Mouse (Mus musculus) neural tube, embryonic 12.5 days (tissue): ENCODE measurements around the gene Eif4a3. TPM values are rescaled to one million over a fixed set of nuclear protein-coding genes. Genes with fewer than 3 reads are reported as not detected.
A peak's percentile ranks its signal among the peaks of the same experiment; 100 is the strongest.
"Not testable (repeated sequence)": the region's sequence is repeated elsewhere in the genome, so short reads cannot be mapped to it uniquely, and the experiment has no call there.

Experiments
- ATAC-seq: fragments of 200-750 bp; cut with Nextera tagmentation; 2 replicates; pipeline ENCODE4 v1.8.0; 2017; ENCODE audit warnings: low read depth, mild to moderate bottlenecking, moderate TSS enrichment, moderate library complexity; ENCODE audit not compliant: low FRiP score
- H3K27ac ChIP-seq: fragments of 300-500 bp; sonication (generic); 2 replicates; pipeline ENCODE4 v1.5.1; 2016
- H3K27me3 ChIP-seq: fragments of 300-500 bp; sonication (generic); replicated peaks from 2 replicates; pipeline ENCODE4 v1.6.1; 2016; ENCODE audit warnings: mild to moderate bottlenecking
- H3K36me3 ChIP-seq: fragments of 300-500 bp; sonication (generic); 2 replicates; pipeline ENCODE4 v1.6.1; 2016; ENCODE audit warnings: mild to moderate bottlenecking
- H3K4me1 ChIP-seq: fragments of 300-500 bp; sonication (generic); 2 replicates; pipeline ENCODE4 v1.6.1; 2016
- H3K4me2 ChIP-seq: fragments of 300-500 bp; sonication (generic); replicated peaks from 2 replicates; pipeline ENCODE4 v1.6.1; 2016; ENCODE audit warnings: mild to moderate bottlenecking
- H3K4me3 ChIP-seq: fragments of 300-500 bp; sonication (generic); 2 replicates; pipeline ENCODE4 v1.5.1; 2016
- H3K9ac ChIP-seq: fragments of 300-500 bp; sonication (generic); 2 replicates; pipeline ENCODE4 v1.6.1; 2016; ENCODE audit warnings: mild to moderate bottlenecking
- H3K9me3 ChIP-seq: fragments of 300-500 bp; sonication (generic); 2 replicates; pipeline ENCODE4 v1.6.1; 2016; ENCODE audit warnings: mild to moderate bottlenecking
- WGBS: fragments of 180-500 bp; shearing (Covaris S2); methylation state at CpG from one replicate; pipeline ENCODE4 v1.1.7; 2016; 5-methylcytosine and 5-hydroxymethylcytosine counted together
- polyA plus RNA-seq: library from polyadenylated mRNA; unstranded; fragments of >200 nt; fragmentation: Nextera tagmentation; extraction: Ambion mirVana; gene quantifications from 2 replicates; pipeline ENCODE4 v1.2.1, GENCODE M21; 2016

Gene Eif4a3
- polyA plus RNA-seq, 1 experiment from 2014 or later = 311 TPM

DNA sequence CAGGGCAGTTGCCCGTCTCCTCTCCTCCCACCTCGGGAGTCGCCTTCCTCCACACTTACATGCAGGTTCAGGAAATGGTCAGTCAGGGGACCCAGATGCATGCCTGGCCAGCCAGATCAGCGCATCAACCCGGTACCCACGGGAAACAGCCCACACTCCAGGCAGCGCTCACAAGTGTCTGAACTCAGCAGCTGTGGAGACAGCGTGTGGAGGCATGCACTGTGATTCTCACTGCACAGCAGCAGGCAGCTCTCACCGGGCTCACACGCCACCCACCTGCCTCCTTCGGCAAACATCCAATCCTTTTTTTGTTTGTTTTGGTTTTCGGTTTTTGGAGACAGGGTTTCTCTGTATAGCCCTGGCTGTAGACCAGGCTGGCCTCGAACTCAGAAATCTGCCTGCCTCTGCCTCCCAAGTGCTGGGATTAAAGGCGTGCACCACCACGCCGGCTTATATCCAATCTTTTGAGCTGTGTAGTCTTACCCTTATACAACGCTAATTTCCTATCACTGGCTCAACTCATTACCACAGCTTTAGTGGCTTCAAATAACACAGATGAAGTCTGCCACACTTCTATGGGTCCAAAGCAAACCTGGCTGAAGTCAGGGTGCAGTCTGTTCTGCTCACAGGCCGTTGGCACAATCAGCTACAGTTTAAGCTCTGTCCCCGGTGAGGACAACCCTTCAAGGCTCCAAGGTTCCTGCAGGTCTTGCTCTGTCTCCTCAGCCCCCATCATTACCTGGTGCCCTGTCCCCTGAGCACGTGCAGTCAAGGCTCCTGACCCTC, 12.5 kb downstream of the Eif4a3 start:
- no peak for ATAC-seq
- 91% methylated on average over 20 of the region's 20 CpGs for WGBS
- no peak overlapping the region for H3K4me2 ChIP-seq
- H3K4me3 ChIP-seq = no peak overlapping the region
- H3K27ac ChIP-seq = no peak overlapping the region
- peaks cover 82% of the 10 kb centered on the region for H3K36me3 ChIP-seq
- H3K4me1 ChIP-seq = no peaks in the 10 kb centered on the region
- H3K9ac ChIP-seq = no peak overlapping the region
- no peaks in the 10 kb centered on the region for H3K27me3 ChIP-seq
- no peaks in the 10 kb centered on the region for H3K9me3 ChIP-seq

DNA sequence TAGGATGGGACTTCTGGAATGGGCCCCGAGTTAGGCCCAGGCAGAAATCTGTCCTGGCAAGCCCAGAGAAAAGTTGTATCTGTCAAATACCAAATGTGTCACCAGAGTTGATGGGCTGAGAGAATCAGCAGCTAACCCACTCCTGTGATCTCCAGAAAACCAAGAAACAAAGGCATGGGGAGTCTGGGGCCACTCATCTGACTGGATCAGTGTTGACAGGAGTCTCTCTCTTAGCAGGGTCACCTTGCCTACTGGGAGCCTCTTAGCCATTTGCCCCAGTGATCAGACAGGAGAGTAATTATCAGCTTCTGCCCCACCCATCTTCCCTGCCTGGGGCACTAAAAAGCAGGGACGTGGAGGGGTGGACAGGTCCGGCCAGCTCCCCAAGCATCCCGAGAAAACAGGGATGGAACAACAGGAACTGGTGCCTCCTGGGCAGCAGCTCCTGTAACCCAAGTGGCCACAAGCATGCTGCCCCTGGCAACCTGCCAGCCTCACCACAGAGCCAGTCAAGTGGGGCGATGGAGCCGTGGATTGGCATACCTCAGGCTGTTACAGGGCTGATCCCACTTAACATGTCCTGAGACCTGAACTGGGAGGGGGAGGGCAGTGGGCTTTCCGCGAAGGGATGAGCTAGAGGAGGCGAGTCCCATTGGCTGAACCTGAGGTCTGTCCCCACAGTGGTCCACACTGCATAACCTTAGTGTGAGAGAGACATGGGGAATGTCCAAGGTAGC, 13.9 kb downstream of the Eif4a3 start:
- H3K9ac ChIP-seq = no peak overlapping the region
- no peak overlapping the region for H3K27ac ChIP-seq
- H3K4me1 ChIP-seq = no peaks in the 10 kb centered on the region
- no peak overlapping the region for H3K4me3 ChIP-seq
- H3K27me3 ChIP-seq = no peaks in the 10 kb centered on the region
- ATAC-seq = 0 out of 2 replicates have a peak, but pooled peaks have one; percentile 37
- 68% methylated on average over 9 of the region's 9 CpGs for WGBS
- H3K9me3 ChIP-seq = no peaks in the 10 kb centered on the region
- no peak overlapping the region for H3K4me2 ChIP-seq
- H3K36me3 ChIP-seq = peaks cover 75% of the 10 kb centered on the region

DNA sequence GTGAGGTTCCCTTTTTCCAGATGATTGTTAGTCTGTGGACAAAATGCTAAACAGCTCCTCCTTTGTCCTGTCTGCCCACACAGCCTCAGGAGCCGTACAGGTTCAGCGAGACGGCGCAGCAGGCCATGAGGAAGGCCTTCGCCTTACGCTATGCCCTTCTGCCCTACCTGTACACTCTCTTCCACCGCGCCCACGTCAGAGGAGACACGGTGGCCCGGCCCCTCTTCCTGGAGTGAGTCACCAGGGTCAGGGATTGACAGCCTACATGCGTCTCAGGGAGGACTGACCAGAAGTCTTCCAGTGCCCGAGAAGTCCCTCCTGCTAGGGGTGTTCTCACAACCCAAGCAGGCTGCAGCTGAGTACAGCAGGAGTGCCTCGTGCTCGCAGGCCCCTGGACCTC, 18.9 kb downstream of the Eif4a3 start:
- H3K4me1 ChIP-seq = no peaks in the 10 kb centered on the region
- H3K9me3 ChIP-seq = no peaks in the 10 kb centered on the region
- no peak overlapping the region for H3K4me3 ChIP-seq
- H3K27ac ChIP-seq = no peak overlapping the region
- no peak overlapping the region for H3K4me2 ChIP-seq
- WGBS = 90% methylated on average over 15 of the region's 15 CpGs
- H3K27me3 ChIP-seq = no peaks in the 10 kb centered on the region
- peaks cover 44% of the 10 kb centered on the region for H3K36me3 ChIP-seq
- no peak overlapping the region for H3K9ac ChIP-seq
- no peak for ATAC-seq

DNA sequence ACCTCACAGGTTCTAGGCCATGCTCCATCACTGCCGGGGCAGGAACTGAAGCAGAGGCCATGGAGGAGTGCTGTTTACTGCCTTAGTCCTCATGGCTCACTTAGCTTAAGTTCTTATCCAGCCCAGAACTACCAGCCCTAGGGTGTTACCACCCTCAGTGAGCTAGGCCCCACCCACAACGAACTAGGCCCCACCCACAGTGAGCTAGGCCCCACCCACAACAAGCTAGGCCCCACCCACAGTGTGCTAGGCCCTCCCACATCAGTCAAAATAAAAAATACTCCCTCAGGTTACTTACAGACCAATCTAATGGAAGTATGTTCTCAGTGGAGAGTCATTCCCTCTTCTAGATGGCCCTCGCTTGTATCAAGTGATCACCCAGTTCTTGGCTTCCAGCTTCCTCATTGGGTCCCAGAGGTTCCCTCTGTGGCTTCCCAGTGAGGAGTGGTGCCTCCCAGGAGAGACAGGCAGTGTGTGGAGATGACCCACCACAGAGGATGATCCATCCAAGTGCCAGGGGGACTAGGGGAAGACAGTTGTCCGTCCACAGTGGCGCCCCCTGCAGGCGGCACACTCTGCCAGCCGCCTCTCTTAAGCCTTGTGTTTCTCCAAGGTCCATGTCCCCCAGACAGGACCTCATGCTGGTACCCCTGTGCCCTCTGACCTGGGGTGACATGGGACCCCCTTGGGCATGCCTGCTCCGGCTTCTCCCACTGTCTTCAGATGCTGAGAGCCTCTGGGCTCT, 26.5 kb downstream of the Eif4a3 start:
- Histone ChIP-seq H3K4me2 (no peak overlapping the region), H3K27ac (no peak overlapping the region), H3K36me3 (peaks cover 38% of the 10 kb centered on the region), H3K27me3 (no peaks in the 10 kb centered on the region), H3K9ac (no peak overlapping the region), H3K9me3 (no peaks in the 10 kb centered on the region), H3K4me1 (peaks cover 6% of the 10 kb centered on the region), H3K4me3 (no peak overlapping the region)
- no peak for ATAC-seq
- WGBS = 85% methylated on average over 8 of the region's 8 CpGs

DNA sequence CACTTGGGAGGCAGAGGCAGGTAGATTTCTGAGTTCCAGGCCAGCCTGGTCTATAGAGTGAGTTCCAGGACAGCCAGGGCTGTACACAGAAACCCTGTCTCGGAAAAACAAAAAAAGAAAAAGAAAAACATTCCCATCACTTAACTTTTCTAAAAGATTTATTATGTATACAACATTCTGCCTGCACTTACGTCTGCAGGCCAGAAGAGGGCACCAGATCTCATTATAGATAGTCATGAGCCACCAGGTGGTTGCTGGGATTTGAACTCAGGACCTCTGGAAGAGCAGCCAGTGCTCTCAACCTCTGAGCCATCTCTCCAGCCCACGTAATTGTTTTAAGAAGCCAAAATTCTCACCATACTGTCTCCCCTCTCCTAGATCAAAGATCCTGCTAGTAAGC, 27.4 kb downstream of the Eif4a3 start:
- not testable (repeated sequence) for H3K4me3 ChIP-seq, H3K27me3 ChIP-seq, ATAC-seq, H3K27ac ChIP-seq, H3K4me2 ChIP-seq, H3K9ac ChIP-seq, H3K9me3 ChIP-seq
- WGBS = 54% methylated on average over 3 of the region's 3 CpGs
- H3K4me1 ChIP-seq = peaks cover 11% of the 10 kb centered on the region
- H3K36me3 ChIP-seq = peaks cover 35% of the 10 kb centered on the region

DNA sequence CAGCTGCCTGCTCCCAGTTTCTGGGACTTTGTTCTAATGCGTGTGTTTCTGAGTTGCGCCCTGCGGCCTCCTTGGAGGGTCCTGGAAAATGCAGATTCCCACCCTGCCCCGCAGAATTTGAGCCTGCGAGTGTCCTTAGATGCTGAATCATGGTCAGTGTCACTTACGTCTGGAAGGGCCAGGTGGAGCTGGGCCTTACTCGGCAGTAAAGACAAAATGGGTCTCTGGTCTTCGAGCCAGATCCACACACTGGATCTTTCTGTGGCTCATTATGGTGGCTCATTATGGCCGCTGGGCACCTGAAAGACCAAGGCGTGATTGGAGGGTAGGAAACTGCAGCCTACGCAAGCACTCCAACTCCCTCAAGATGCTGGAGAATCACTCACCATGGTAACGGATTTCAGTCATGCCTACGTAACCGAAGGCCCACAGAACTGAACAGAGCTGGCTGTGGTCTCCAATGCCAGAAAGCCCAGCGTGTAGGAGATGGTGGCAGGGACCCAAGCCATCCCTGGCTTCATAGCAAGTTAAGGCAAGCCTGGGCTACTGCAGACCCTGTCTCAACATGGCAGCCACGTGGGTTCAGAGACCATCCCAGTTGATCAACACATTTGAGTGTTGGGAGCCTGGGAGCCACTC, 31.2 kb downstream of the Eif4a3 start:
- H3K27me3 ChIP-seq = no peaks in the 10 kb centered on the region
- peak overlapping the region; percentile 66 for H3K9ac ChIP-seq
- H3K36me3 ChIP-seq = peaks cover 22% of the 10 kb centered on the region
- peak overlapping the region; percentile 87 for H3K4me2 ChIP-seq
- H3K27ac ChIP-seq = no peak overlapping the region
- peaks cover 11% of the 10 kb centered on the region for H3K4me1 ChIP-seq
- H3K9me3 ChIP-seq = no peaks in the 10 kb centered on the region
- WGBS = 82% methylated on average over 16 of the region's 16 CpGs
- peak overlapping the region; percentile 62; the same call in 1 of the 2 replicates for H3K4me3 ChIP-seq
- ATAC-seq = no peak

DNA sequence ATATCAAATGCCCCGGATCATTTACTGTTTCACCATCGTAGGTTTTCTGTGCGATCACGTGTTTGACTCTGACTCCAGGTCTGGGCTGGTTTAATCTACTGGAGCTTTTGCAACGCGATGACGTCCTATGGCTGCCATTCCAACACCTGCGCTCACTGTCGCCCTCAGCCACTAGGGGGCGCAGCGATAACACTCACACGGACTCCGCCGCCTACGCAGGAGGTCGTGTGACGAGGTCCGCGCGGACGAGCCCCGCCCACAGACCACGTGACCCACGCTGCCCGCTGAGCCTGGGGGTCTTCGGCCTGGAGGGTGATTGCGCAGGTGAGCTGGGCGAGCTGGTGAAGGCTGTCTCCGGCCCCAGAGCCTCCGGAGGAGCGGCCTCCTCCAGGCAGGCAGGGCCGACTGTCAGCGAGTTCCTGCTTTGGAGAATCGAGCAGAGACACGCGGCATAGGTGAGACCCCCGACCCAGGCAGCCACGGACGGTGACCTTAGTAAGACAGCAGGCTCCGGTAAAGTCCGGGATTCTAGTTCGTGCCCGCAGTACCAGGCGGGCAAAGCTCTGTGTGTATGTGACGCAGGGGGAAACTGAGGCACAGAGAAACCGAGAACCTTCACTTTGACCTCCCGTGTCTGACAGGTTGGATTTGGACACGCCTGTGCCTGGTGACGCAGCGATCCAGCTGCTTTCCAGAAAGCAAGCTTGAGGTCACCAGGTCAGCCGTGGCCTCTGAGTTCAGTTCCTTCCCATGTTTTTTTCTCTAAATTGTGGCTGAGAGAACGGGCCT, 31.9 kb downstream of the Eif4a3 start, which contains the start of gene Gaa:
TSS of gene Gaa (plus strand) at position 120 of the 789 bp plus-strand sequence.
- Histone ChIP-seq H3K9me3 (no peaks in the 10 kb centered on the region), H3K4me1 (peaks cover 11% of the 10 kb centered on the region), H3K36me3 (peaks cover 19% of the 10 kb centered on the region), H3K4me2 (peak within 1 kb of the TSS; percentile 87), H3K4me3 (peak within 1 kb of the TSS; percentile 62), H3K27me3 (no peaks in the 10 kb centered on the region), H3K9ac (peak within 1 kb of the TSS; percentile 66), H3K27ac (no peak within 1 kb of the TSS)
- WGBS = 6% methylated on average over 52 of the region's 52 CpGs
- ATAC-seq = peak; percentile 79

DNA sequence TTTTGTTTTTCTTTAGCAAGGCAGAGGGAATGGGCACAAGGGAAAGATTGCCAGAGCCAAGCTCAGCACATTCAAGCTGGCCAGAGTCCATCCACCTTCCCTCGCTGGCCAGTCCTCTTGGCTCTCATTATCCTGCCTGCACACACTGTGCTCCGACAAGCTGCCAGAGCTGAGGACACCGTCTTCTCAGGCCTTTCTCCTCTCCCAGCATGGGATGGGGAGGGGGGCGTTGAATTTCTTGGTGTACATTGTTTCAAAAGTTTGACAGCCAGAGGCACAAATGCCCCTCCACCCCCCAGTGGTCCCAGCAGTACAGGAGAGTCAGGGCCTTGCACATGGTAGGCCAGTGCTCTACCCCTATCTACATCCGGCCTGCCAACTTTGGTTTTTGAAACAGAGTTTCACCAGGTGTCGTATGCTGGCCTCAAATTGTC, 32.6 kb downstream of the Eif4a3 start:
- Histone ChIP-seq H3K9me3 (no peaks in the 10 kb centered on the region), H3K27me3 (no peaks in the 10 kb centered on the region), H3K4me1 (peaks cover 11% of the 10 kb centered on the region), H3K9ac (no peak overlapping the region; the same call in 1 of the 2 replicates), H3K4me2 (peak overlapping the region; percentile 87), H3K36me3 (peaks cover 16% of the 10 kb centered on the region), H3K4me3 (no peak overlapping the region), H3K27ac (no peak overlapping the region)
- 57% methylated on average over 6 of the region's 6 CpGs for WGBS
- ATAC-seq = peak; percentile 38; the same call in 1 of the 2 replicates

DNA sequence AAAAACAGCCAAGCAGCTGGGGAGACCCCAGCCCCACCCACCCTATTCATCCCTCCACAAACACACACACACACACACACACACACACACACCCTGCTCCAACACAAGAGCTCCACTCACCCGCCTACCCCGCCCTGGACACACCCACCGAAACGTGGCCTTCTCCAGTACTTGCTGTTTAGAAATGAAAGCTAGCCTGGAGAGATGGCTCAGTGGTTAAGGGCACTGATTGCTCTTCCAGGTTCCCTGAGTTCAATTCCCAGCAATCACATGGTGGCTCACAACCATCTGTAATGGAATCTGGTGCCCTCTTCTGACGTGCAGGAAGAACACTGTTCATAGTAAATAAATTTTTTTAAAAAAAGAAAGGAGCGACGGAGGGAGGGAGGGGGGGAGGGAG, 34.1 kb downstream of the Eif4a3 start:
- Histone ChIP-seq H3K36me3 (peaks cover 16% of the 10 kb centered on the region), H3K9ac (no peak overlapping the region), H3K4me1 (peaks cover 11% of the 10 kb centered on the region), H3K4me3 (no peak overlapping the region), H3K4me2 (no peak overlapping the region), H3K9me3 (no peaks in the 10 kb centered on the region), H3K27ac (no peak overlapping the region), H3K27me3 (no peaks in the 10 kb centered on the region)
- WGBS = 80% methylated on average over 7 of the region's 7 CpGs
- ATAC-seq = no peak

DNA sequence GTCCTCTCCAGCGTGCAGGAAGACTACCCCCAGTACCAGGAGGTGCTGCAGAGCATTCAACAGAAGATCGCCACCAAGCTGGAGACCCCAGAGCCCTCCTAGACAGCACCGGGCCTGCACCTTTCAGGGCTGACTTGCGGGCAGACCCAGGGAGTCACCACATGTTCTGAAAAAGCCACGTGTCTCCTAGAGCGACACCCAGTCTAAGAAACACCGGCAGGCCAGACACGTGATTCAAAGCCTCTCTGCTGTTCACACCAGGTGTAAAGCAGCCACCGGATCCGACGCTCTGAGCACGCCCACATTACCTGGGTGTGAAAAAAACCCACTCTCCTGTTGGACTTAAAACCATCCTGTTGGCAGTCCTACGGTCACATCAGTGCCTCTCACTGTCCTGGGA, 35.5 kb downstream of the Eif4a3 start:
- no peak overlapping the region for H3K9ac ChIP-seq
- no peaks in the 10 kb centered on the region for H3K27me3 ChIP-seq
- peaks cover 18% of the 10 kb centered on the region for H3K36me3 ChIP-seq
- 97% methylated on average over 13 of the region's 13 CpGs for WGBS
- no peaks in the 10 kb centered on the region for H3K9me3 ChIP-seq
- H3K4me2 ChIP-seq = no peak overlapping the region
- H3K4me1 ChIP-seq = peaks cover 11% of the 10 kb centered on the region
- ATAC-seq = no peak
- H3K27ac ChIP-seq = no peak overlapping the region
- no peak overlapping the region for H3K4me3 ChIP-seq

DNA sequence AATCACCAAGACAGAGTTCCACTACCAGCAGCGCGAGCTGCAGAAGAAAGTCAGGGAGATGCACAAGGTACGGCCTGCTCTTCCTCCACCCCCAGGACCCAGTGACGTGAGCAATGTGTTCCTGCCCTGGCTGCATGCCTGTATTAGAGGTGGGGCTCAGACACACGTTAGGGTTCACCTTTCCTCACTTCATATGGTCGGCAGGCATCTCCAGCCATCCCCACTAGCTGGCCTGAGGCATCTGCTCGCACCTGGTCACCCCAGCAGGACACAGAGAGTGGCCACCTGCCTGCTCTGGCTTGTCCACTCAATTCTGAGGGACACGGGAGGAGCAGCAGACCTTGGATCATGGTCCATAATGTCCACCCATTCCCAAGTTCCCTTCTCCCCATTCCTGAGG, 39.9 kb downstream of the Eif4a3 start:
- H3K9me3 ChIP-seq = no peaks in the 10 kb centered on the region
- no peak overlapping the region for H3K4me3 ChIP-seq
- ATAC-seq = no peak
- H3K4me2 ChIP-seq = no peak overlapping the region
- peaks cover 21% of the 10 kb centered on the region for H3K36me3 ChIP-seq
- 89% methylated on average over 8 of the region's 8 CpGs for WGBS
- no peak overlapping the region for H3K27ac ChIP-seq
- no peak overlapping the region for H3K9ac ChIP-seq
- no peaks in the 10 kb centered on the region for H3K4me1 ChIP-seq
- no peaks in the 10 kb centered on the region for H3K27me3 ChIP-seq
